Mouse (Mus musculus) thymus, adult 18-20 months (tissue): Measurements from ENCODE around the gene Cd46.

ENCODE experiments used
- DNase-seq, 2 experiments: peaks; one replicate each; pipeline ENCODE4 v3.0.0; 2022; ENCODE audit warnings: mixed read lengths in 2 of 2

Cd46 gene

DNA sequence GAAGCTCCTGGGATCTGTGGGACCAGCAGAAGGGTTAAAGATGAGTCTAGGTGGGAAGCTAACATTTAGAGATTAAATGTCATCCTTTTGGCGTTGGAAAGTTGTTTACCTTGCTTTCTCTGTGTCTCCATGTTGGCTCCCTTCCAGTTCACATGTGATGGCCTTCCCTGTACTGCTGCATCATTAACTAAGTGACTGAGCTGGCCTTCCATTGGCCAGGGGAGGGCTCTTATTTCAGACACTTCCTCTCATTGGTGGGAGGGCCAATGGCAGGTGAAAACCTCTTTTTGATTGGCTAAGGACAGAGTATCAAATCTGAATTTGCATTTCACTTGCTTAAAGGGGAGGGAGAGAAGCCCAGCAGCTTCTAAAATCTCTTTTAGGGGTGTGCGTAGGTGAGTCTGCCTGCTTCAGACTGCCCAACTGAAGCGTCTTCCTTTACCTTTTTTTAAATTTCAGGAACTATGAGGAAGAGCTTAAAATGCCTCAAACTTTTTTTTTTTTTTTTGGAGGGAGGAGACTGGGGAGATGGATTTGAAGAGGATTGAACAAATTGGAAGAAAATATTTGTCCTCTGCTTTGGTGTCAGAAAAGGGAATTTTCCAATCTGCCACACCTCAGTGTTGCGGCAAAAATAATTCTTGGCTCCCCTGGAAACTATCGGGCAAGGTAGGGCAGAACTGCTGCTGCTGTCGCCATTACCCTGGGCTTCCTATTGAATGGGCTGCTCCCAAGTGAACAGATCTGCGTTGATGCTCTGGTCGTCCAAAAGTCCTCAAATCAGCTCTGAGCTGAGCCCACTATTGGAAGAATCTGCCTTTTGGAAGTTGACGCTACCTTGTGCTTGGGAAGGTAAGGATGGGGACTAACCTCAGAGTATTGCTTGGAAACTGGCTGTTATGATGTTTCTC is 73.7 kb downstream of the Cd46 start:
- peak in 1 of 2 experiments; percentile 10 for DNase-seq

DNA sequence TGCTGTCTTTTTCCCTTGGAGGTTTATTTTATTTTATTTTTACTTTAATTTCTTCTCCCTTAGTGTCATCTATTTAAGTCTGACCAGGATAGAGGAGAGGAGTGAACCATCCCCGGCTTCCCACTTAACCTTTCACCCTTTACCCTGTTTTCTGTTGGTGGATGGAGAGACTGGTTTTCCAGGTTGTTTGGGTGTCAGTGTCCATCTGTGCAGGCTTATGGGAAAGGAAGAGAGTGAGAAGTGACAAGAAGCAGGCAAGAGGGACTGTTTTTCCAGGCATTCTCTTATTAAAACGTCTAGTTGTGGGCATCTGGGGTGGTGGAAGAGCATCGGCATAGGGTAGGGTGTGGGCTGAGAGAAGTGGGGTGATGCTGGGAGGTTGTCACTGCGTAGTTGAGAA is 74.4 kb downstream of the Cd46 start:
- no peak for DNase-seq

DNA sequence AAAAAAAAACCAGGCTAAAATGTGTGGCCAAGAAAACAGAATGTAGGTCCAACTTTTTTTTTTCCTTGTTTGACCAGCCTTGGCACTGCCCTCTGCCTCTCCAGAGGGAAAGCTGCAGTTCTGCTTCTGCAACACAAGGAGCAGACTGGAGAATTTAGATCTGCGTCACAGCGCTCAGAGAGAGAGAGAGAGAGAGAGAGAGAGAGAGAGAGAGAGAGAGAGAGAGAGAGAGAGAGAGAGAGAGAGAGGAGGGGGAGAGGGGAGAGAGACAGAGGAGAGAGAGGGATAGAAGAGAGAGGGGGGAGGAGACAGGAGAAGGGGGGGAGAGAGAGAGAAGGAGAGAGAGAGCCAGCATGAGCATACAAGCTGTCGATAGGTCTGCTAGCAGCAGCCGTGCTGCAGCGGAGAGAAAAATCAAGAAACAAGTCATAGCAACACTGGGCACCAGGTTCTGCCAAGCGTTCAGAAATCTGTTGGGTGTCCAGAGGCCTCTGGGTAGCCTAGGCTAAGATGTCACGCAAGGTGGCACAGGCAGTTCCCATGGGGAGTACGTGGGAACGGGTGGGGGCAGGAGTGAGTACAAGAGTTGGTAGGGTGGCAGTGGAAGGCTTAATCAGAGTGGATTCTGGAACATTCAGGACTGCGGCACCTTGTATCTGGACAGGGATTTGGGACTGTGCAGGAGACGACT is 75.1 kb downstream of the Cd46 start:
- no peak for DNase-seq

DNA sequence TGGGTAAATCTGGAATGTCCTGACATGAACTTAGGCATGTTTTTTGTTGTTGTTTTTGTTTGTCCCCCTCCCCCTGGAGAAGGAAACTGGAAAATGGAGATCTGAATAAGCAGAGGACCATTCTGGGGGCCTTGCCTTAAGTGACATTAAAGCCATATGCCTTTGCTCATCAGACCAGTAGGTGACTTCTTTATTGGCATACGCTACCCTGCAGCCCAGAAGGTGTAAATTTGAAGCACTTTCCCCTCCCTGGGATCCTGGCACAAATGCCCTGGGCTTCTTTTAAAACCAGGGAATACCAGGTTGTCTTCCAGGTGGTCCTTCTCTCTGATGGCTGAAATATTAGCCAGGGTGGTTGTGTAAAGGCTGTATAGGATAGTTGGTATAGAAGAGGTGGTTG is 76.8 kb downstream of the Cd46 start:
- DNase-seq = no peak

DNA sequence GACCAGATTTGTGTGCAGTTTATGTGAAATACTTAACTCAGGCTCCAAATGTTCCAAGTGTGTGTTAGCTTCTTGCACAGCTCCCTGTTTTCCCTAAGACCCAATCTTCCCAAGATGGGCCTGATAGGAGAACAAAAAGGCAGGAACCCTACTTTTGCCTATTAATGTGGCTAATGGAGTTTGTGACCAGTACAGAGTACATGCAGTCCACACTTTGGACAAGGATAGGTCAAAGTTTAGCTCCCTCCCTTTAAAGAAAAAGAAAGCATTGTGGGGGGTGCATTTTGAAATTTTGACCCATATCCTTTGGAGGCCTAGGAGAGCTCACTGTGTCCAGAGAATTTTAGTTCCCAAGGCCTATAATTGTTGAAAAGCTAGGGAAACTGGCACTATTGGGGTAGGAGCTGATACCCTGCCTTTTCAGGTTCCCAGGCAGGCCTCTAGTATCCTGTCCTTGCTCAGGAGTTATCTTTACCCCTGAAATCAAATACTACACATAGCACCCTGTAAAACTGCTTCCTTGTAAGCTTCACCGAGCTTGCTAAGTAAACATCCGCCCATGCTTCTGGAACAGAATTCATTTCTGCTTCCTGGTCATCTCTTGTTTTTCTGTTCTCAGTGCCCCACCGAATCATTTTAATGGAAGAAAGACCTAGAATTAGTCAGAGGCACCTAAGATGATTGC is 77.7 kb downstream of the Cd46 start:
- no peak for DNase-seq

DNA sequence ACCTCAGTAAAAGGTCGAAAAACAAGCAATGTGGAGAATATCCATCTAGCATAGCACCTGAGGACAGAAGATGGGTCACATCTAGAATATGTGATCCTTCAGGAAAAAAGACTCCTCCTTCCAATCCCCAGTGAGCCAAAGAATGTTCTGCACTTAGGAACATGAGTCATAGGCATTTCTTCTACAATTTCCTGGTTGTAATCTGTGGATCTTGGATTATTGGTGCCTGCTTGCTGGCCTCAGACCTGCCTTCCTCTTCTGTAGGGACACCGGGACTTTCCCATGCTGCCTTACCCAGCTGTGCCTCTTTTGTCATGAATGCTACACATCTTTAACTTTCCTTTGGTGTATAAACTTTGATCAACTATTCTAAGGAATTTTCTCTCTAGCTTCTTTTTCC is 79.5 kb downstream of the Cd46 start:
- no peak for DNase-seq

DNA sequence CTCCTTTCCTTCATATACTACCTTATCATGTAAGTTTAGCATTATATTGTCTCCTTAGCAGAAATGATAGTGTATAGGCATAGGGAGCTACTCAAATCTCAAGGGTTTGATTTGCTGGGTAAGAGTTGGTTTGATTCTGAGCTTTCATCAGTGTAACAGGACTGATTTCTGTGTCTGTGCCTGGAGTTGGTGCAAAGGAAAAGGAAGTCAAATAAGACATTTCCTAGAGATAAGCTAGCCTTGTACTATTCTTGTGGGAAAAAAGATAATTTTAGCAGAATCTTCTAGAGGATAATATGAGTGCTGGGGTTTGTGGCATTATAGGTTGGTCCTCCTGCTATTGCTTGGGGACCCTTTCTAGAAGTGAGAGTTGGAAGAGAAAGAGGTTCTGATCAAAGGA is 85.8 kb downstream of the Cd46 start:
- no peak for DNase-seq

DNA sequence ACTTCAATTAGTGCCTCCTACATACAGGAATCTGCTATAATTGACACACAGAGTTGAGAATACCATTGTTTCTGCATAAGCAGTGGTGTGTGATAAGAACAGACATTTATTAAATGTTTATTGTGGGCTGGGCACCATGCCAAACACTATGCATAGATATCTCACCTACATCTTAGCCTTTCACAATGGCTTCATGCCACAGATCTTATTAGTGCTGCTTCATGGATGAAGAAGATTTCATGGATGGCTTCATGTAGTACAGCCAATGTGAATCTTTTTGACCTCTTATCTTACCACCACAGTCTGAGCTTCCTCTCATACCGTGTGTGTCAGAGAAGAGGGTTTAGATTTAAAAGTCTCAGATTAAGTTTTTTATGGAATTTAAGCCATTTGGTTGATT is 87.9 kb downstream of the Cd46 start:
- no peak for DNase-seq

DNA sequence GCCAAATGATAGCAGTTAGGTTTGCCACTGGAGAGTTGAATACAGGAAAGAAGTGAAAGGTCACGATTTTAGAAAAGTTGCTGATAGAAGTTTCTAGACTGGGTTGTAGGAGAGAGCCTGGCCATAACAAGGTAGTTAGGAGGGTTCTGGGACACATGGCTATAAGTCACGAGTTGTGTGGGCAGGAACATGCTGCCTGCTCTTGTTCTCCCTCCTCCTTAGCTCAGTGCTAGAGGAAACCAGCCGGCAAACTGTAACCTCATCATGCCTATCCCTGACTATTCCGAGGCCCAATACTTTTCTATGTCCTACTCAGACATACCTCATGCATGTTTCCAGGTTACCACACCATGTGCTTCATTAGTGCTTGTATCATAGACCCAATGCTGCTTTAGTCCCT is 88.7 kb downstream of the Cd46 start:
- DNase-seq = no peak

DNA sequence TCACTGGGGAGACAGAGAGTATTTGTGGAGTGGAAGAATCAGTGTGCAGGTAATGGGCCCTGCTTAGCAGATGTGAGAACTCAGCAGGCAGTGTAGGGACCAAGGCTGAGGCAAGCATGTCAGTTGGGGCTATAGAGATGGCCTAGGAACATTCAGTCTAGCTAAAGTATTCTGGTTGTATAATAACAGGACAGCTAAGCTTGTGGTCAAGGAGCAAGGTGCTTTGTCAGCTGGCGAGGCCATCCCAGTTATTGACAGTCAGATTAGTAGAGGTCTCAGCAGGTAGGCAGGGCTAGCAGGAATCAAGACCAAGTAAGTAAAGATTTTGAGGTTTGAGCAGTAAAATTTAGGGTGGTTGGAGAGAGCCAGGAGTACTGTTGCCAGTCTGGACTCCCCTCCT is 93.7 kb downstream of the Cd46 start:
- no peak for DNase-seq

DNA sequence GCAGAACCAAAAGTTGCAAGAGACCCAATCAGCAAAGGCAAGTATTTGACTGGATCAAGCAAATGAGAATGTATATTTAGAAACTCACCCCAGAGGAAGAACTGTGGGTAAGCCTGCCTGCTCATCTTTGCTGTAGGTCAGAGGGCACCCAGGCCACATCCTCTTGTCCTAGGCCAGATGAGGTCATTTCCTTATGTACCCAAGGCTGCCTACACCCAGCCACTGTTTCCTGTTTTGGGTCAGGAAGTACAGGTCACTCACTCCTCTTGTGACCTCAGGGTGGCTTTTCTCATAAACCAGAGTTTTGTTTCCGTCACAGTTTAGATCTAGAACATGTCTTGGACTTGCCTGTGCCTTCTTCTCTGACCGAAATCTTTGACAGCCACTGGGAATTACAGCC is 96.9 kb downstream of the Cd46 start:
- DNase-seq = peak in 1 of 2 experiments; percentile 22

DNA sequence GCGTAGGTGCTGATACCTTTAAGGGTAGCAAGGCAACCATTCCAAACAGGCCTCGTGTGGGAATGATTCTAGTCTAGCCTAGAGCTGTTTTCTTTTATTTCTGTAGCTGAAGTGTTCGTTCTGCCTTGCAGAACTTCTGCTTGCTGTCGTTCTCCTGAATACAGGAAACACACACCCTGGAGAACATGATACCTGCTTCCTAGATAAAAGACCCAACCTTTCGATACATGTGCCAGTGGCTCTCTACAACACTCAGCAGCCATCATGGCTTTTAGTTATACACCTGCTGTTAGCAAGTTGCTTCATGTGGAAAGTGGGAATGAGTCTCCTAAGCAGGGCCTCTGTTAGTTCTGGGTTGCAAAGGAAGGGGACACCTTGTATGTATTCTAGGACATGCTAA is 97.8 kb downstream of the Cd46 start:
- DNase-seq = no peak

DNA sequence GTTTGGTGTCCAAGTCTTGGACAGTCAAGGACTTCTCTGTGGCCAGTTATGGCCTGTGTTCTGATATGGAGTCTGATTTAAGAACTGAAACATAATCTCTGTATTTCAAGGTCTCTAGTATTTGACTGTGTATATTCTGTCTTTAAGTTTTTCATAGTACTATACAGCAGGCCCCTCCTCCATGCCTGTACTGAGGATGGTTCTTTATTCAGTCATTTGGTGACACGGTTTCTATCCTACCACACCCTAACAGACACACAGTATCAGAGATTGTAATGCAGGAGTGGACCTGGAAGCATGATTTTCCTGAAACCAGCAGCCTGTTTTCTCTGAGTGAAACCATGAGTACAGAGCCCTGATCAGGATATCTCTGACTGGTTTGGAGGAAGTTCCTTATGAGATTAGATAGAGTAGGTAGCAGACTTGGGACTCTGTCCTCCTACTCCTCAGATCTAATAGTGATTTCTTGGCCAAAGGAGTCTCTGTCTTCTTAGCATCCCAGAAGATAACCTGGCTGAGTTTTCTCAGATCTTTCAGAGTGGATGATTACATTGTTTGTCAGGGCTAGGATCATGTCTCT is 98.5 kb downstream of the Cd46 start:
- no peak for DNase-seq

DNA sequence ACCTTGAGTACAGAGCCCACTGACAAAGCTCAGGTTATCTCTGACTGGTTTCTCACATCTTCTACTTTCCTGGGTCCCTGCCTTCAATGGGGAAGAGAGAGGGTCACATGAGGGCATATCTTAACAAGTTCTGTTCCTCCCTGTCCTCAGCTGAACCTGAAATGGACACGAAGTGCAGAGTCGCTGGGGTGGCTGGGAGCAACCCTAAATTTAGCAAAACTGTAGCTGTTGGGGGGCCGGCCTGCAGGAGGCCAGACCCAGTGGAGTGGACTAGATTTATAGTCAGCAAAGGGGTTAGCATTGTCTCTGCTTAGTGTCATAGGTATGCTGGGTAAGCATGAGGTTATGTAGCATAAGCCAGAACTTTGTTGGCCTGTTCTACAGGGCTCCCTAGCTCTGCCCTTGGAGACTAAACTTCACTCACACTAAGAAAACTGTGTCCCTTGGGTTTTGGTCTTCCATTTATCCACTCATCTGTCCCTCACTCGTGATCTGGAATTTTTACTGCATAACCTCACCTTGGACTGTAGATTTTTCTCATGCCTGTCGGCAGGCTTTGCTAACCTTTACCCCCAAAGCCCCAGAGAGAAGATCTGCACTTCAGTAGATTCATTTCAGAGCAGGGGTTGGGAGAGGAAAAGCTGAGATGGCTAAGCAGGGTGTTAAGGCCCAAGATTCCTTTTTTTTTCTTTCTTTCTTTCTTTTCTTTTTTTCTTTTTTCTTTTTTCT is 99.3 kb downstream of the Cd46 start:
- DNase-seq = no peak

DNA sequence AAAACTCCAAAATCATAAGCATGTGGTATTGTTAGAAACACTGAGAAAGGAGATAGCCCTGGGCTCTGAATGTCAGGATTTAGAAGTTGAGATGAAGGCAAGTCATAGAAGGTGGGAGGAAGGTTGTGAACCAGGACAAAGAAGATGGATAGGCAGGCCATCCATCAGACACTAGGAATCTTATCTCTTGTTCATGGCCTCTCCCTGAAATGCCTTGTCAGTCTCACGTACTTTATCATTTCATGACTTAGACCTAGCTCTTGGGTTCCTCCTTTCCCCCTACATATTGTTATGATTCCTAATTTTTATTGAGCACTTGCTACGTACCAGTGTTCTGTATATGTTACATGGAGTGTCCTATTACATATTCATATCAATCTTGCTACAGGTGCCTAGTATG is 100.4 kb downstream of the Cd46 start:
- no peak for DNase-seq

DNA sequence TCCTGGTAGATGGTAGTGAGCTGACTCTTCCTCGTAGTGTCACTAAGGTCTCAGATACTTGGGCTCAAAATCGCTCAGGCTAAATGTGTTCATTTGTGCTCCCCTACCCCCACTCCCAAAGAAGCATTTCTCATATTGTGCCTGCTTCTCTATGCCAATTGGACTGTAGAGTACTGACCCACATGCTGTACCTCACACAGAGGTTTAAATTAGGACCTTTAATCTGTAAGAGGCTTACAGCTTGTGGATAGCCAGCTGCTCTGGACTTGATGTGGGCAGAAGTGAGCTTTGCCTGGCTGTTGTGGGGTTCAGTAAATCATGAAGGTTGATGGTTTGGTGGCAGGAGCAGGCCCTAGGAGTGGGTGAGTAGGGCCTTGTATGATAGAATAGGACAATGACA is 101.1 kb downstream of the Cd46 start:
- no peak for DNase-seq

DNA sequence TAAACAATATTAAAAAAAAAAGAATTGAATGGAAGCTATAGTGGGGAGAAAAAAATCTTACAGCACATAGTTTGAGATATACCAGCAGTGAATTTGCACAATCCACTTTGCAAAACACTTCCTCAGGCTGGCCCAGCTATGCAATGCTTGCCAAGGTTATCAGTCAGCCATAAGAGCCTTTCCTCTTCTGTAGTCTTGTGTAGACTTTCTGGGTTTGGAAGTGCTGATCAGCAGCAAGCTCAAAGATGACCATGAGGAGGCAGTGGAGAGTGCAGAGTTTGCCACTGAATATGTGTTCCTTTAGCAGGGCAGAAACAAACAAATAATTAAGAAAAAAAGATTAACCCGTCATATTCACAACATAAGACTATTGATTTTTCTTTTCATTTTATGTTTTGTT is 103.0 kb downstream of the Cd46 start:
- no peak for DNase-seq
